Mouse (Mus musculus) embryonic fibroblast, embryonic 13.5 days (primary cell): ENCODE data around the gene Sytl3.

Experiments used
- CTCF ChIP-seq: IDR thresholded peaks from 2 replicates; pipeline ENCODE4 v1.5.1; 2011; ENCODE audit warnings: mild to moderate bottlenecking, control low read depth, low read length, moderate library complexity, borderline replicate concordance; ENCODE audit not compliant: insufficient read depth
- POLR2A ChIP-seq: IDR thresholded peaks from 2 replicates; pipeline ENCODE4 v1.6.1; 2011; ENCODE audit warnings: low read depth, mild to moderate bottlenecking, control low read depth, low read length, moderate library complexity

DNA sequence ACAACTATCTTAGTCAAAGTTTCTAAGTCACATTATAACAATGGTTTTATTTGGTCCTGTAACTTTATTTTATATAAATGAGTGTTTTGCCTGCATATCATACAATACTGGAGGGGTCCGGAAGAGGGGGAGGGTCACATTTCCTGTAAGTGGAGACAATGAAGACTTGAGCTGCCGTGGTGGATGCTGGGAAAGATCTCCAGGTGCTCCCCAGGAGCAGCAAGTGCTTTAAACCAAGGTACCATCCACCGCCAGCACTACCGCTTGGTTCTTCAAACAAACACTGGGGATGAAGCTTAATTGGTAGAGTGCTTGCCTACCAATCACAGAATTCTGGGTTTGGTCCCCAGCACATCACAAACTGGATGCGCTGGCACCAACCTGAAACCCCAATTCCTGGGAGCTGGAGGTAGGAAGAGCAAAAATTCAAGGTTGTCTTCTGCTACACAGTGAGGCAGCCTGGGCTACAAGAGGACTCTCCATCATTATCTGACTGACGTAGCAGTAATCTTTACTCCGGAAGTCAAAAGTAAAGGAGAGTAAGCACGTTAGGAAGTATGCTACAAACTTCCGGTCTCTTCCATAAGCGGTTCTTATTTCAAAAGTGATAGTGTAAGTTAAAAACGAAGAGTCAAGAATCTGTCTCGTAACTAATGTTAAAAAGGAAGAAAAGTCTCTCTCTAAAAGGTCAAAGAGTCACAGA is 118.9 kb downstream of the Sytl3 start:
- TF ChIP-seq CTCF = no peak
- no peak for TF ChIP-seq POLR2A
